16 mouse cellular contexts compared by ENCODE assay signal in the genomic region with DNA sequence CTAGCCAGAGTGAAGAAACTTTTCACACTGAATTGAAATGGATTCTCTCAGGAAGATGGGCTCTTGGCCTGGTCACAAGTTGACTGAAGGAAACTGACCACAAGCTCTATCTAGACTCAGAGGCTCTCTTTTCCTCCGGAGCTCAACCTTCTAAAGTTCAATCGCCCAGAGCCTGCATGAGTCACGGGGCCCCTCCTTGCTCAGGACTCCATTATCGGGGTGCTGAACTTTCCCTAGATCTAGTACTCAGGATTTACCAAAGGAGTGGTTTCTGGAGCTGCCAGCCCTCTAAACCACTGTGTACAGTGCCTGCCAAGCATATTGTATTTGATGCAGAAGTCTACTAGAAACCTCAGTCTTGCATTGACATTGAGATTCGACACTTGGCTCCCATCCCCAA.
"Had no signal": no experiment of that assay in that cellular context is flagged by ENCODE, and none has a peak within 500 bp of the region (broad histone marks: within the 10 kb centered on the region; RNA-seq: fewer than 3 reads in every experiment).

No protein-coding gene starts in this region.

- H3K4me2 ChIP-seq: neural tube, embryonic 12.5 days; neural tube, embryonic 13.5 days; neural tube, embryonic 15.5 days; stomach, embryonic 15.5 days had no signal

- DNase-seq: retina, postnatal 1 day; right cerebral cortex, adult 18-20 months; right cerebral cortex, postnatal 14 days; right cerebral cortex, postnatal 25 days; right cerebral cortex, postnatal 4 days; spleen, adult 18-20 months; thymus, adult 18-20 months; thymus, adult 2 months; thymus, postnatal 14 days; thymus, postnatal 25 days; thymus, postnatal 36 days; thymus, postnatal 4 days had no signal

- H3K27ac ChIP-seq: neural tube, embryonic 12.5 days; neural tube, embryonic 13.5 days; neural tube, embryonic 15.5 days; stomach, embryonic 15.5 days had no signal

- H3K9ac ChIP-seq: neural tube, embryonic 12.5 days; neural tube, embryonic 13.5 days; neural tube, embryonic 15.5 days; stomach, embryonic 15.5 days had no signal

- H3K27me3 ChIP-seq: neural tube, embryonic 12.5 days; neural tube, embryonic 13.5 days; neural tube, embryonic 15.5 days; stomach, embryonic 15.5 days had no signal

- H3K4me1 ChIP-seq: neural tube, embryonic 12.5 days; neural tube, embryonic 13.5 days; neural tube, embryonic 15.5 days; stomach, embryonic 15.5 days had no signal

- H3K4me3 ChIP-seq: neural tube, embryonic 12.5 days; neural tube, embryonic 13.5 days; neural tube, embryonic 15.5 days; stomach, embryonic 15.5 days had no signal

- H3K9me3 ChIP-seq: neural tube, embryonic 12.5 days; neural tube, embryonic 15.5 days; stomach, embryonic 15.5 days had no signal

- H3K36me3 ChIP-seq: neural tube, embryonic 12.5 days; neural tube, embryonic 13.5 days; neural tube, embryonic 15.5 days; stomach, embryonic 15.5 days had no signal
